Mouse (Mus musculus) brain, embryonic 14.5 days (tissue): Measurements from ENCODE around the gene G430095P16Rik.

ENCODE experiments used
- CTCF ChIP-seq: fragments of 200-500 bp; IDR thresholded peaks from 2 replicates; pipeline ENCODE4 v1.5.1; 2012; ENCODE audit warnings: inconsistent platforms, mild to moderate bottlenecking, moderate library complexity, borderline replicate concordance; ENCODE audit not compliant: insufficient read depth, insufficient read length; ENCODE audit errors: extremely low read depth
- POLR2A ChIP-seq: fragments of 200-500 bp; IDR thresholded peaks from 2 replicates; pipeline ENCODE4 v1.6.1; 2012; ENCODE audit warnings: mild to moderate bottlenecking, inconsistent platforms, borderline replicate concordance; ENCODE audit not compliant: poor library complexity, insufficient read depth, insufficient read length, severe bottlenecking; ENCODE audit errors: extremely low read depth

GRCm38 (mm10) chr8:84760901-84761300, 38.1 kb downstream of the G430095P16Rik start:
- TF ChIP-seq POLR2A (no peak), CTCF (no peak)
